Mouse (Mus musculus) liver, embryonic 14.5 days (tissue): ENCODE measurements around the gene Olfr10. TPM values are rescaled to one million over a fixed set of nuclear protein-coding genes. Genes with fewer than 3 reads are reported as not detected.
A peak's percentile ranks its signal among the peaks of the same experiment; 100 is the strongest.

Experiments
- ATAC-seq: fragments of 200-750 bp; cut with Nextera tagmentation; 2 replicates; pipeline ENCODE4 v1.8.0; 2017; ENCODE audit warnings: moderate number of reproducible peaks, mild to moderate bottlenecking, moderate library complexity; ENCODE audit not compliant: insufficient read depth
- DNase-seq, 3 experiments: peaks; one replicate each; pipeline ENCODE4 v3.0.0-alpha.2; 2012 to 2013; ENCODE audit warnings: low read depth in 3 of 3, low spot score in 3 of 3
- H3K27ac ChIP-seq: fragments of 300-500 bp; sonication (generic); 2 replicates; pipeline ENCODE4 v1.5.1; 2014; ENCODE audit warnings: moderate library complexity, mild to moderate bottlenecking, control low read depth, inconsistent platforms
- H3K27me3 ChIP-seq: fragments of 300-500 bp; sonication (generic); 2 replicates; pipeline ENCODE4 v1.6.1; 2014; ENCODE audit warnings: mild to moderate bottlenecking, low read length, moderate library complexity; ENCODE audit not compliant: control insufficient read depth, insufficient read depth
- H3K36me3 ChIP-seq: fragments of 300-500 bp; sonication (generic); replicated peaks from 2 replicates; pipeline ENCODE4 v1.6.1; 2014; ENCODE audit warnings: low read depth; ENCODE audit not compliant: control insufficient read depth, insufficient read depth
- H3K4me1 ChIP-seq, 2 experiments: fragments of 200-500 bp in 1 of 2; fragments of 300-500 bp in 1 of 2; sonication (generic) in 1 of 2; replicated peaks; 2 replicates each; pipeline ENCODE4 v1.6.1; 2012 to 2014; ENCODE audit warnings: antibody characterized with exemption in 1 of 2, inconsistent platforms in 1 of 2, low read length in 1 of 2; ENCODE audit not compliant: control insufficient read depth in 2 of 2, insufficient read depth in 2 of 2
- H3K4me2 ChIP-seq: fragments of 300-500 bp; sonication (generic); 2 replicates; pipeline ENCODE4 v1.6.1; 2014; ENCODE audit warnings: low read depth, mild to moderate bottlenecking, control low read depth, moderate library complexity
- H3K4me3 ChIP-seq, 2 experiments: fragments of 200-500 bp in 1 of 2; fragments of 300-500 bp in 1 of 2; sonication (generic) in 1 of 2; 2 replicates each; pipeline ENCODE4 v1.5.1; 2012 to 2014; ENCODE audit warnings: low read depth in 2 of 2, low read length in 2 of 2, mild to moderate bottlenecking in 2 of 2, control low read depth in 1 of 2, inconsistent platforms in 1 of 2, moderate library complexity in 1 of 2; ENCODE audit not compliant: insufficient read depth in 1 of 2
- H3K9ac ChIP-seq: fragments of 300-500 bp; sonication (generic); replicated peaks from 2 replicates; pipeline ENCODE4 v1.6.1; 2014; ENCODE audit warnings: mild to moderate bottlenecking, control low read depth, moderate library complexity
- H3K9me3 ChIP-seq: fragments of 300-500 bp; sonication (generic); 2 replicates; pipeline ENCODE4 v1.6.1; 2016; ENCODE audit warnings: low read length, mixed read lengths; ENCODE audit not compliant: control insufficient read depth
- CTCF ChIP-seq: IDR thresholded peaks from 2 replicates; pipeline ENCODE4 v1.5.1; 2016; ENCODE audit warnings: antibody characterized with exemption, low read depth, control low read depth
- EP300 ChIP-seq: IDR thresholded peaks from 2 replicates; pipeline ENCODE4 v1.6.1; 2016; ENCODE audit warnings: antibody characterized with exemption, low read depth
- WGBS: fragments of 180-500 bp; shearing (Covaris S2); extraction: QIAGEN DNeasy Blood & Tissue Kit; methylation state at CpG from one replicate; pipeline ENCODE4 v1.1.7; 2014; ENCODE audit not compliant: insufficient replicate concordance; 5-methylcytosine and 5-hydroxymethylcytosine counted together
- polyA plus RNA-seq, 2 experiments: library from polyadenylated mRNA; depleted of rRNA in 1 of 2; stranded (reverse) in 1 of 2; unstranded in 1 of 2; fragments of >200 nt; fragmentation: Nextera tagmentation in 1 of 2; extraction: Ambion mirVana in 1 of 2; gene quantifications; 2 replicates each; pipeline versions ENCODE4 v1.2.1 to v1.2.3; 2012 to 2014

Olfr10 gene
- polyA plus RNA-seq, 2 experiments, result not detected

DNA sequence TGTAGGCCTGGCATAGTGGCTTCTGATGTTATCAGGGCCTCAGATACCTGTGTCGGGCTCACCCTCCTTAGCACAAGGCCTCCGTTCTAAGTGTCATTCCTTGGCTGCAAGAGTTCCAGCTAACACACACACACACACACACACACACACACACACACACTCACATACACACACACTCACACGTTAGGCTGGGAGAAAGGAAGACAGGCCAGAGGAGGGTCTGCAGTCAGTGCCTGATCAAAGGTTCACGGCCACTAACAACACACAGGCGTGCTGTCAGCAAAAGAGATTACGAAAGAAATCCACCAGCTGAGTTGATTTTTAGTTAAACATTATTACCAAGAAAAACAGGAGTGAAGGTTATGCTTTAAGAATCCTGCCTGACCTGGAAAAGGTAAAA lies 37.9 kb upstream of the Olfr10 start:
- peak; percentile 38; the same call in 1 of the 2 replicates for ATAC-seq
- WGBS, result 73% methylated on average over 6 of the region's 6 CpGs
- no peak overlapping the region for H3K27ac ChIP-seq

GRCm38 (mm10) chr11:49267316-49267715 lies 37.2 kb upstream of the Olfr10 start:
- Histone ChIP-seq H3K27ac (no peak overlapping the region), H3K4me2 (no peak overlapping the region), H3K4me1 (peaks cover 0 to 8% of the 10 kb centered on the region in 2 experiments; a peak in 2 of 4 replicates), H3K9ac (no peak overlapping the region), H3K27me3 (no peaks in the 10 kb centered on the region), H3K4me3 (no peak overlapping the region), H3K36me3 (peaks cover 6% of the 10 kb centered on the region; the same call in 1 of the 2 replicates), H3K9me3 (no peaks in the 10 kb centered on the region)
- DNase-seq (no peak), ATAC-seq (no peak)
- TF ChIP-seq EP300, result no peak
- no peak for TF ChIP-seq CTCF
- 80% methylated on average over 10 of the region's 10 CpGs for WGBS

More for the DNA sequence above, 37.9 kb upstream of the Olfr10 start:
- DNase-seq, result no peak
- Histone ChIP-seq H3K9ac (no peak overlapping the region), H3K4me2 (no peak overlapping the region), H3K4me3 (no peak overlapping the region), H3K4me1 (peaks cover 0 to 8% of the 10 kb centered on the region in 2 experiments; a peak in 2 of 4 replicates), H3K27me3 (no peaks in the 10 kb centered on the region), H3K9me3 (no peaks in the 10 kb centered on the region), H3K36me3 (peaks cover 10% of the 10 kb centered on the region)
- TF ChIP-seq EP300 (no peak), CTCF (no peak)

GRCm38 (mm10) chr11:49267970-49268579 lies 36.5 kb upstream of the Olfr10 start:
- WGBS, result 72% methylated on average over 15 of the region's 15 CpGs
- H3K36me3 ChIP-seq, result peaks cover 3% of the 10 kb centered on the region; the same call in 1 of the 2 replicates
- H3K4me2 ChIP-seq, result no peak overlapping the region
- no peaks in the 10 kb centered on the region for H3K27me3 ChIP-seq
- no peak overlapping the region for H3K9ac ChIP-seq
- ATAC-seq (no peak), DNase-seq (no peak)
- H3K27ac ChIP-seq, result no peak overlapping the region
- peaks cover 0 to 8% of the 10 kb centered on the region in 2 experiments; a peak in 2 of 4 replicates for H3K4me1 ChIP-seq
- H3K9me3 ChIP-seq, result no peaks in the 10 kb centered on the region
- TF ChIP-seq CTCF, result no peak
- no peak for TF ChIP-seq EP300
- H3K4me3 ChIP-seq, result no peak overlapping the region

DNA sequence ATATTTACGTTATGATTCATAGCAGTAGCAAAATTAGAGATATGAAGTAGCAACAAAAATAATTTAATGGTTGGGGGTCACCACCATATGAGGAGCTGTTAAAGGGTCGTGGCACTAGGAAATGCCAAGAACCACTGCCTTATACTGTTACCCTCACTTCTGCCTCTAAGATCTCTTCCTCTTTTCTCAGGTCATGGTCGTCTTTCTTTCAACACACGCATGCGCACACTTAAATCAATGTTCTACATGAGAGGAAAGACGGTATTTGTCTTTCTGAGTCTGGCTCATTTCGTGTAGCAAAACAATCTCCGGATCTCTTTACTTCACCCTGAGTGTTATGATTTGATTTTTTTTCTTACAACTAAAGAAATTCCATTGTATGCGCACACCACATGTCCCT lies 34.8 kb upstream of the Olfr10 start:
- no peak for DNase-seq
- WGBS, result 66% methylated on average over 9 of the region's 9 CpGs
- no peak for ATAC-seq
- H3K4me1 ChIP-seq, result peaks cover 0 to 8% of the 10 kb centered on the region in 2 experiments; a peak in 2 of 4 replicates
- no peak overlapping the region for H3K4me3 ChIP-seq
- H3K9ac ChIP-seq, result no peak overlapping the region
- H3K27ac ChIP-seq, result no peak overlapping the region
- no peaks in the 10 kb centered on the region for H3K27me3 ChIP-seq
- H3K9me3 ChIP-seq, result no peaks in the 10 kb centered on the region
- no peaks in the 10 kb centered on the region; the same call in 1 of the 2 replicates for H3K36me3 ChIP-seq
- no peak overlapping the region for H3K4me2 ChIP-seq
- TF ChIP-seq CTCF (no peak), EP300 (no peak)

DNA sequence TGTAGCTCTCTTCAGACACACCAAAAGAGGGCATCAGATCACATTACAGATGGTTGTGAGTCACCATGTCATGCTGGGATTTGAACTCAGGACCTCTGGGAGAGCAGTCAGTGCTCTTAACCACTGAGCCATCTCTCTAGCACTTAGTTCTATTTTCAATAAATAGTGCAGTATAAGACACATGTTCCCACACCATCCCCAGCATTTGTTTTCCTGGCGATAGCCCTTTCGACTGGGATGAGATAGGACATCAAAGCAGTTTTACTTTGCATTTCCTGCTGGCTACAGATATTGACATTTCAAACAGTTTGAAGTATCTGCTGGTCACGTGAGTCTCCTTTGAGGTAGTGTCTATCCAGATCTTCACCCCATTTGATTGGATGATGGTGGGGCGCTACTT lies 34.2 kb upstream of the Olfr10 start:
- DNase-seq (no peak), ATAC-seq (no peak)
- WGBS, result 65% methylated on average over 4 of the region's 4 CpGs
- Histone ChIP-seq H3K4me3 (no peak overlapping the region), H3K27me3 (no peaks in the 10 kb centered on the region), H3K9ac (no peak overlapping the region), H3K27ac (no peak overlapping the region), H3K4me1 (peaks cover 0 to 8% of the 10 kb centered on the region in 2 experiments; a peak in 2 of 4 replicates), H3K9me3 (no peaks in the 10 kb centered on the region), H3K36me3 (no peaks in the 10 kb centered on the region), H3K4me2 (no peak overlapping the region)
- TF ChIP-seq EP300, result no peak
- no peak for TF ChIP-seq CTCF
